Mouse (Mus musculus): ENCODE measurements around the gene Acot8. TPM values are rescaled to one million over a fixed set of nuclear protein-coding genes. Genes with fewer than 3 reads are reported as not detected.

Acot8 gene
- total RNA-seq, 1 experiment: 46.4 TPM

- no peak overlapping the region; the same call in 1 of the 2 replicates for H3K9ac ChIP-seq (ENCODE audit: insufficient read depth, low read depth, low read length, poor library complexity, severe bottlenecking)
- in situ Hi-C loops (cut with MboI; ENCODE audit: low sequenced_read_pairs in 2 of 2, unreplicated experiment in 2 of 2): no loop called here
- peaks cover 13 to 31% of the 10 kb centered on the region in 2 experiments for H3K4me1 ChIP-seq (ENCODE audit: control insufficient read depth in 2 of 2, insufficient read depth in 2 of 2, low read length in 2 of 2, poor library complexity in 1 of 2)
- TF ChIP-seq MAFK (IDR thresholded peaks at IDR 0.05; ENCODE audit: insufficient read depth, low read depth, low read length): no peak
- TF ChIP-seq ZC3H11A (IDR thresholded peaks at IDR 0.05; ENCODE audit: borderline replicate concordance, low read depth, low read length): no peak
- no peak for TF ChIP-seq CHD2 (IDR thresholded peaks at IDR 0.05; ENCODE audit: low read depth, low read length)
- no peak for TF ChIP-seq ZNF384 (IDR thresholded peaks at IDR 0.05; ENCODE audit: low read depth, low read length)
- TF ChIP-seq HCFC1 (IDR thresholded peaks at IDR 0.05; ENCODE audit: borderline replicate concordance, insufficient read depth, low read length): no peak
- peaks cover 27% of the 10 kb centered on the region for H3K36me3 ChIP-seq (ENCODE audit: control insufficient read depth, insufficient read depth, low read length, poor library complexity, severe bottlenecking)
- no peak for DNase-seq (ENCODE audit: low read depth, low spot score)
- no peaks in the 10 kb centered on the region for H3K9me3 ChIP-seq (ENCODE audit: control insufficient read depth, insufficient read depth, low read depth, low read length)
- peak overlapping the region; percentile 4; the same call in 1 of the 2 replicates for H3K27ac ChIP-seq (ENCODE audit: insufficient read depth, low read depth, low read length, poor library complexity, severe bottlenecking)
- no peak overlapping the region for H3K4me3 ChIP-seq (ENCODE audit: insufficient read depth in 1 of 2, low read depth in 1 of 2, low read length in 2 of 2, poor library complexity in 1 of 2, severe bottlenecking in 1 of 2)
Observed at GRCm38 (mm10) chr2:164821060-164821459, 16.4 kb upstream of the Acot8 start.

- Histone ChIP-seq H3K4me3 (ENCODE audit: insufficient read depth in 1 of 2, low read depth in 1 of 2, low read length in 2 of 2, poor library complexity in 1 of 2, severe bottlenecking in 1 of 2) (no peak overlapping the region), H3K9me3 (ENCODE audit: control insufficient read depth, insufficient read depth, low read depth, low read length) (no peaks in the 10 kb centered on the region), H3K4me1 (ENCODE audit: control insufficient read depth in 2 of 2, insufficient read depth in 2 of 2, low read length in 2 of 2, poor library complexity in 1 of 2) (peaks cover 7 to 31% of the 10 kb centered on the region in 2 experiments; a peak in 3 of 4 replicates), H3K27ac (ENCODE audit: insufficient read depth, low read depth, low read length, poor library complexity, severe bottlenecking) (peak overlapping the region; percentile 34; the same call in 1 of the 2 replicates), H3K36me3 (ENCODE audit: control insufficient read depth, insufficient read depth, low read length, poor library complexity, severe bottlenecking) (peaks cover 17% of the 10 kb centered on the region; the same call in 1 of the 2 replicates), H3K9ac (ENCODE audit: insufficient read depth, low read depth, low read length, poor library complexity, severe bottlenecking) (no peak overlapping the region)
- no peak for DNase-seq (ENCODE audit: low read depth, low spot score)
- TF ChIP-seq ZC3H11A (IDR thresholded peaks at IDR 0.05; ENCODE audit: borderline replicate concordance, low read depth, low read length): no peak
- no peak for TF ChIP-seq CHD2 (IDR thresholded peaks at IDR 0.05; ENCODE audit: low read depth, low read length)
- TF ChIP-seq HCFC1 (IDR thresholded peaks at IDR 0.05; ENCODE audit: borderline replicate concordance, insufficient read depth, low read length): no peak
- no peak for TF ChIP-seq ZNF384 (IDR thresholded peaks at IDR 0.05; ENCODE audit: low read depth, low read length)
- no peak for TF ChIP-seq MAFK (IDR thresholded peaks at IDR 0.05; ENCODE audit: insufficient read depth, low read depth, low read length)
- in situ Hi-C loops (cut with MboI; ENCODE audit: low sequenced_read_pairs in 2 of 2, unreplicated experiment in 2 of 2): no loop called here
Observed at GRCm38 (mm10) chr2:164817703-164818102, 13.0 kb upstream of the Acot8 start.

- no peak overlapping the region for H3K4me3 ChIP-seq (ENCODE audit: insufficient read depth in 1 of 2, low read depth in 1 of 2, low read length in 2 of 2, poor library complexity in 1 of 2, severe bottlenecking in 1 of 2)
- H3K9ac ChIP-seq (ENCODE audit: insufficient read depth, low read depth, low read length, poor library complexity, severe bottlenecking): no peak overlapping the region
- peaks cover 21% of the 10 kb centered on the region; the same call in 1 of the 2 replicates for H3K36me3 ChIP-seq (ENCODE audit: control insufficient read depth, insufficient read depth, low read length, poor library complexity, severe bottlenecking)
- no peak overlapping the region; the same call in 1 of the 2 replicates for H3K27ac ChIP-seq (ENCODE audit: insufficient read depth, low read depth, low read length, poor library complexity, severe bottlenecking)
- in situ Hi-C loops (cut with MboI; ENCODE audit: low sequenced_read_pairs in 2 of 2, unreplicated experiment in 2 of 2): no loop called here
- no peak for TF ChIP-seq ZNF384 (IDR thresholded peaks at IDR 0.05; ENCODE audit: low read depth, low read length)
- TF ChIP-seq MAFK (IDR thresholded peaks at IDR 0.05; ENCODE audit: insufficient read depth, low read depth, low read length): no peak
- no peak for TF ChIP-seq HCFC1 (IDR thresholded peaks at IDR 0.05; ENCODE audit: borderline replicate concordance, insufficient read depth, low read length)
- TF ChIP-seq CHD2 (IDR thresholded peaks at IDR 0.05; ENCODE audit: low read depth, low read length): no peak
- no peak for TF ChIP-seq ZC3H11A (IDR thresholded peaks at IDR 0.05; ENCODE audit: borderline replicate concordance, low read depth, low read length)
- no peak for DNase-seq (ENCODE audit: low read depth, low spot score)
- peaks cover 7 to 31% of the 10 kb centered on the region in 2 experiments; a peak in 3 of 4 replicates for H3K4me1 ChIP-seq (ENCODE audit: control insufficient read depth in 2 of 2, insufficient read depth in 2 of 2, low read length in 2 of 2, poor library complexity in 1 of 2)
- H3K9me3 ChIP-seq (ENCODE audit: control insufficient read depth, insufficient read depth, low read depth, low read length): no peaks in the 10 kb centered on the region
Observed at GRCm38 (mm10) chr2:164817206-164817605, 12.5 kb upstream of the Acot8 start.

DNA sequence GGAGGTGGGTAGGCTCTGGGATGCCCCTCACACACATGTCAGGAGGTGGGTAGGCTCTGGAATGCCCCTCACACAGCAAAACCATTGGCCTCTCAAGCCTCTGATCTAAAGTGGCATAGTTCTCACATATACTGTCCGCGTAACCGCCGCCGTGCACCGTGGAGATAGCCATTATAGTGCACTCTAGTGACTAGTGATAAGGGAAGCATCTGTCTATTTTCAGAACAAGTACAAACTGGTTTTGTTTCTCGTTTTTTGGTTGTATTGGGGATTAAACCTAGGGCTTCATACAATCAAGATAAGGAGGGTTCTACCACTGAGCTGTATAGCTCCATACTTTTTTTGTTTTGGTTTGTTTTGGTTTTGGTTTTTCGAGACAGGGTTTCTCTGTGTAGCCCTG lies 11.1 kb upstream of the Acot8 start:
- Histone ChIP-seq H3K9ac (ENCODE audit: insufficient read depth, low read depth, low read length, poor library complexity, severe bottlenecking) (no peak overlapping the region), H3K4me3 (ENCODE audit: insufficient read depth in 1 of 2, low read depth in 1 of 2, low read length in 2 of 2, poor library complexity in 1 of 2, severe bottlenecking in 1 of 2) (no peak overlapping the region), H3K9me3 (ENCODE audit: control insufficient read depth, insufficient read depth, low read depth, low read length) (no peaks in the 10 kb centered on the region), H3K36me3 (ENCODE audit: control insufficient read depth, insufficient read depth, low read length, poor library complexity, severe bottlenecking) (peaks cover 19% of the 10 kb centered on the region; the same call in 1 of the 2 replicates), H3K4me1 (ENCODE audit: control insufficient read depth in 2 of 2, insufficient read depth in 2 of 2, low read length in 2 of 2, poor library complexity in 1 of 2) (peaks cover 7 to 23% of the 10 kb centered on the region in 2 experiments; a peak in 3 of 4 replicates), H3K27ac (ENCODE audit: insufficient read depth, low read depth, low read length, poor library complexity, severe bottlenecking) (no peak overlapping the region)
- no peak for DNase-seq (ENCODE audit: low read depth, low spot score)
- TF ChIP-seq MAFK (IDR thresholded peaks at IDR 0.05; ENCODE audit: insufficient read depth, low read depth, low read length) (no peak), CHD2 (IDR thresholded peaks at IDR 0.05; ENCODE audit: low read depth, low read length) (no peak), ZC3H11A (IDR thresholded peaks at IDR 0.05; ENCODE audit: borderline replicate concordance, low read depth, low read length) (no peak), ZNF384 (IDR thresholded peaks at IDR 0.05; ENCODE audit: low read depth, low read length) (no peak), HCFC1 (IDR thresholded peaks at IDR 0.05; ENCODE audit: borderline replicate concordance, insufficient read depth, low read length) (no peak)
- in situ Hi-C loops (cut with MboI; ENCODE audit: low sequenced_read_pairs in 2 of 2, unreplicated experiment in 2 of 2): no loop called here

Data from ES-E14 (cell line).